Comparison of ENCODE assay signal across 8 mouse cellular contexts in the genomic region with DNA sequence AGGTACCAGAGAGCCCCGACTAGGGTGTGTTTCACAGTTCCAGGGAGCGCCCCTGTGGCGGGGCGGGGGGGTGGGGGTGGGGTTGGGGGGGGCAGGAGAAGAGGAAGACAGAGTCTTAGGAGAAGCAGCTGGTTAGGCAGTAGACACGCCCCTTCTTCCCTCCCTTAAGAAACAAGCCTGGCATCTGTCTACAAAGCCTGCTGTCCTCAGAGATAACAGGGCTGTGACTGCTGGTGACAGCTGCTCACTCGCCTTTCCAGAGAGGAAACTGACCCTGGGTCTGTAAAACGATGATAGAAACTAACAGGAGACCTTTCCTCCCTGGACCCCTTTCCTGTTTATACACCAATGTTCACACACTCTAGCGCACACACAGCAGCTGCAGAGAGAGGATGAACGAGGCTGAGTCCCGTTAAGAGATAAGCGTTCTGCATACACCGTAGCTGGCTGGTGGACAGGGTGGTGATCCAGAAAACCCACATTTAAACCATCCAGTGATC.
DNase-seq lines count a peak whose midpoint lies in the region; ATAC-seq and TF ChIP-seq lines count a peak whose summit lies in the region.

No protein-coding gene starts in this region.

- ATAC-seq in heart, embryonic 12.5 days (ENCODE audit: insufficient number of reproducible peaks, low FRiP score), result peak; percentile 85
- peak; percentile 75 for ATAC-seq in limb, embryonic 14.5 days (ENCODE audit: low FRiP score, low read depth)
- ATAC-seq in midbrain, embryonic 14.5 days (ENCODE audit: low FRiP score, low TSS enrichment), result peak; percentile 26; the same call in 1 of the 2 replicates

- peak overlapping the region; percentile 53 for H3K4me2 ChIP-seq in heart, embryonic 12.5 days
- no peak overlapping the region for H3K4me2 ChIP-seq in limb, embryonic 14.5 days (replicated peaks; ENCODE audit: low read depth, low read length, severe bottlenecking)
- H3K4me2 ChIP-seq in midbrain, embryonic 14.5 days (ENCODE audit: low read length), result no peak overlapping the region

- H3K4me1 ChIP-seq in heart, embryonic 12.5 days (replicated peaks), result peaks cover 53% of the 10 kb centered on the region
- H3K4me1 ChIP-seq in limb, embryonic 14.5 days (ENCODE audit: control insufficient read depth, insufficient read depth, low read length), result peaks cover 30% of the 10 kb centered on the region
- peaks cover 24% of the 10 kb centered on the region for H3K4me1 ChIP-seq in midbrain, embryonic 14.5 days (ENCODE audit: control insufficient read depth, insufficient read depth, low read length)

- no peaks in the 10 kb centered on the region for H3K9me3 ChIP-seq in heart, embryonic 12.5 days (replicated peaks)
- no peaks in the 10 kb centered on the region for H3K9me3 ChIP-seq in limb, embryonic 14.5 days (ENCODE audit: control insufficient read depth, low read length)
- H3K9me3 ChIP-seq in midbrain, embryonic 14.5 days (ENCODE audit: control insufficient read depth, low read length), result no peaks in the 10 kb centered on the region

- WGBS in heart, embryonic 12.5 days, result 2% methylated on average over 12 of the region's 12 CpGs
- 31% methylated on average over 12 of the region's 12 CpGs for WGBS in limb, embryonic 14.5 days
- 23% methylated on average over 12 of the region's 12 CpGs for WGBS in midbrain, embryonic 14.5 days

- H3K27me3 ChIP-seq in heart, embryonic 12.5 days (replicated peaks), result no peaks in the 10 kb centered on the region
- H3K27me3 ChIP-seq in limb, embryonic 14.5 days (ENCODE audit: control insufficient read depth, insufficient read depth, low read length), result no peaks in the 10 kb centered on the region
- H3K27me3 ChIP-seq in midbrain, embryonic 14.5 days (ENCODE audit: control insufficient read depth, insufficient read depth, low read length), result 0 out of 2 replicates have a peak, but pooled peaks cover 4% of the 10 kb centered on the region

- TF ChIP-seq POLR2A in limb, embryonic 14.5 days (IDR thresholded peaks at IDR 0.05; ENCODE audit: borderline replicate concordance, extremely low read depth, insufficient read depth, insufficient read length), result no peak

- no peak overlapping the region for H3K9ac ChIP-seq in heart, embryonic 12.5 days
- no peak overlapping the region for H3K9ac ChIP-seq in limb, embryonic 14.5 days (ENCODE audit: low read depth, low read length, severe bottlenecking)
- H3K9ac ChIP-seq in midbrain, embryonic 14.5 days (replicated peaks; ENCODE audit: low read length), result no peak overlapping the region

- no peaks in the 10 kb centered on the region for H3K36me3 ChIP-seq in heart, embryonic 12.5 days
- no peaks in the 10 kb centered on the region for H3K36me3 ChIP-seq in limb, embryonic 14.5 days (ENCODE audit: control insufficient read depth, insufficient read depth, low read length)
- no peaks in the 10 kb centered on the region for H3K36me3 ChIP-seq in midbrain, embryonic 14.5 days (ENCODE audit: control insufficient read depth, insufficient read depth, low read length)

- H3K27ac ChIP-seq in heart, embryonic 12.5 days (ENCODE audit: poor library complexity, severe bottlenecking), result peak overlapping the region; percentile 85
- H3K27ac ChIP-seq in limb, embryonic 14.5 days (replicated peaks; ENCODE audit: low read depth, low read length), result peak overlapping the region; percentile 78; the same call in 1 of the 2 replicates
- peak overlapping the region; percentile 20; the same call in 1 of the 2 replicates for H3K27ac ChIP-seq in midbrain, embryonic 14.5 days (replicated peaks; ENCODE audit: low read depth, low read length)

- no peak overlapping the region for H3K4me3 ChIP-seq in heart, embryonic 12.5 days
- H3K4me3 ChIP-seq in limb, embryonic 14.5 days (replicated peaks; ENCODE audit: low read length), result no peak overlapping the region
- no peak overlapping the region for H3K4me3 ChIP-seq in midbrain, embryonic 14.5 days (replicated peaks; ENCODE audit: low read depth, low read length)

- DNase-seq in 416B (ENCODE audit: low read depth), result peak; percentile 98
- DNase-seq in c-Kit-positive CD71-negative TER-119-negative erythroid progenitor cells, embryonic 14.5 days (ENCODE audit: low read depth), result peak; percentile 59
- DNase-seq in limb, embryonic 14.5 days (ENCODE audit: low spot score), result peak; percentile 73
- DNase-seq in midbrain, embryonic 14.5 days, result peak; percentile 53
- DNase-seq in adipocyte (ENCODE audit: low spot score), result no peak
- DNase-seq in gastrocnemius, postnatal 10 days, result no peak
- no peak for DNase-seq in gastrocnemius, adult 18-20 months (ENCODE audit: low spot score)

Comparison
In these comparisons a context has a peak if more than half of its experiments do, and no peak if none do; other contexts are left out.
1. DNase-seq: peak in 416B (single experiment), c-Kit-positive CD71-negative TER-119-negative erythroid progenitor cells, embryonic 14.5 days (single experiment), limb, embryonic 14.5 days (single experiment) and midbrain, embryonic 14.5 days (single experiment); none in adipocyte (single experiment), gastrocnemius, postnatal 10 days (single experiment) and gastrocnemius, adult 18-20 months (single experiment).
2. ATAC-seq: peak in every context shown above with its lines; median percentile 85 in heart, embryonic 12.5 days; 75 in limb, embryonic 14.5 days; 26 in midbrain, embryonic 14.5 days.
3. H3K27ac ChIP-seq: peak in every context shown above with its lines; median percentile 85 in heart, embryonic 12.5 days; 78 in limb, embryonic 14.5 days; 20 in midbrain, embryonic 14.5 days.